Mouse (Mus musculus) midbrain, embryonic 16.5 days (tissue): Measurements from ENCODE around the gene Olfr1221. TPM values are rescaled to one million over a fixed set of nuclear protein-coding genes. Genes with fewer than 3 reads are reported as not detected.

Experiments
- ATAC-seq: fragments of 200-750 bp; cut with Nextera tagmentation; 2 replicates; pipeline ENCODE4 v1.8.0; 2017; ENCODE audit warnings: moderate TSS enrichment
- H3K27ac ChIP-seq: fragments of 300-500 bp; sonication (generic); 2 replicates; pipeline ENCODE4 v1.5.1; 2014; ENCODE audit warnings: mild to moderate bottlenecking, low read length, mixed read lengths
- H3K27me3 ChIP-seq: fragments of 300-500 bp; sonication (generic); 2 replicates; pipeline ENCODE4 v1.6.1; 2014; ENCODE audit warnings: low read depth, low read length, mixed read lengths; ENCODE audit not compliant: control insufficient read depth, insufficient read depth
- H3K36me3 ChIP-seq: fragments of 300-500 bp; sonication (generic); 2 replicates; pipeline ENCODE4 v1.6.1; 2014; ENCODE audit warnings: mild to moderate bottlenecking, low read length, moderate library complexity, mixed read lengths; ENCODE audit not compliant: control insufficient read depth, insufficient read depth
- H3K4me1 ChIP-seq: fragments of 300-500 bp; sonication (generic); 2 replicates; pipeline ENCODE4 v1.6.1; 2014; ENCODE audit warnings: mild to moderate bottlenecking, low read length, mixed read lengths; ENCODE audit not compliant: control insufficient read depth, insufficient read depth
- H3K4me2 ChIP-seq: fragments of 300-500 bp; sonication (generic); 2 replicates; pipeline ENCODE4 v1.6.1; 2014; ENCODE audit warnings: mild to moderate bottlenecking, low read length, mixed read lengths
- H3K4me3 ChIP-seq: fragments of 300-500 bp; sonication (generic); 2 replicates; pipeline ENCODE4 v1.5.1; 2014; ENCODE audit warnings: low read depth, mild to moderate bottlenecking, low read length, moderate library complexity, mixed read lengths
- H3K9ac ChIP-seq: fragments of 300-500 bp; sonication (generic); 2 replicates; pipeline ENCODE4 v1.6.1; 2014; ENCODE audit warnings: low read depth, low read length, mixed read lengths
- H3K9me3 ChIP-seq: fragments of 300-500 bp; sonication (generic); replicated peaks from 2 replicates; pipeline ENCODE4 v1.6.1; 2014; ENCODE audit warnings: mild to moderate bottlenecking, low read length, mixed read lengths; ENCODE audit not compliant: control insufficient read depth, poor library complexity, severe bottlenecking
- polyA plus RNA-seq: library from polyadenylated mRNA; unstranded; fragments of >200 nt; fragmentation: Nextera tagmentation; extraction: Ambion mirVana; gene quantifications from 2 replicates; pipeline ENCODE4 v1.2.1, GENCODE M21; 2015

Gene Olfr1221
- polyA plus RNA-seq, 1 experiment from 2014 or later: not detected

- H3K27ac ChIP-seq: no peak overlapping the region
- no peaks in the 10 kb centered on the region for H3K36me3 ChIP-seq
- no peaks in the 10 kb centered on the region for H3K27me3 ChIP-seq
- H3K9me3 ChIP-seq: no peaks in the 10 kb centered on the region
- no peak for ATAC-seq
- H3K4me3 ChIP-seq: no peak overlapping the region
- no peak overlapping the region for H3K9ac ChIP-seq
- no peak overlapping the region for H3K4me2 ChIP-seq
- no peaks in the 10 kb centered on the region for H3K4me1 ChIP-seq
Observed at GRCm38 (mm10) chr2:89081487-89081886, 35.6 kb downstream of the Olfr1221 start.

DNA sequence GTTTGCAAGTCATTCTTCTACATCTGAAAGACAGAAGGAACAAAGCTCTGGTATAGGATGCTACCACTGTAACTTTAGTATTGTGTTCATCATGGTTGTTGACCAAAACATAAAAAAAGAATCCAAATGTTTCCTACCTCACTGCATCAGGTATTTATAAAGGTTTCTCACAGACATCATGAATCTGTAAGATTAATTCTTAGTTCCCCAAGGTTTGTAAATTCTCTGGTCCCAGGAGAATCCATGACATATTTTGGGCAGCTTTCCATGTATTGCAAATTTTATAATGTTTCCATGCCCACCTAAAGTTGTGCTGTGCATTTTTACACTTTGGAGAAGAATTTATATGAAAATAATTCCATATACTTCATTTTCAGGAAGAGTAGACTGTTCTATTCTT lies 56.0 kb downstream of the Olfr1221 start, which contains the start of gene Olfr1218:
TSS of gene Olfr1218 (minus strand) at position 101 of the 400 bp plus-strand sequence.
- ATAC-seq: no peak

More for the DNA sequence above, 56.0 kb downstream of the Olfr1221 start, which contains the start of gene Olfr1218:
- H3K27me3 ChIP-seq: no peaks in the 10 kb centered on the region
- H3K4me2 ChIP-seq: no peak within 1 kb of the TSS
- H3K4me3 ChIP-seq: no peak within 1 kb of the TSS
- no peaks in the 10 kb centered on the region for H3K36me3 ChIP-seq
- no peak within 1 kb of the TSS for H3K9ac ChIP-seq
- no peaks in the 10 kb centered on the region for H3K4me1 ChIP-seq
- no peaks in the 10 kb centered on the region for H3K9me3 ChIP-seq
- H3K27ac ChIP-seq: no peak within 1 kb of the TSS

Other genes with a start within 250 kb of the Olfr1221 start
- not detected in 2 replicates for gene Olfr1208, start 215.0 kb downstream of the Olfr1221 start, polyA plus RNA-seq
- not detected in 2 replicates for gene Olfr1209, start 202.1 kb downstream of the Olfr1221 start, polyA plus RNA-seq
- gene Olfr1211, start 179.2 kb downstream of the Olfr1221 start, polyA plus RNA-seq: not detected in 2 replicates
- gene Olfr1212, start 163.3 kb downstream of the Olfr1221 start, polyA plus RNA-seq: not detected in 2 replicates
- gene Gm13762, start 137.0 kb downstream of the Olfr1221 start, polyA plus RNA-seq: not detected in 2 replicates
- gene Olfr1214, start 124.6 kb downstream of the Olfr1221 start, polyA plus RNA-seq: not detected in 2 replicates
- not detected in 2 replicates for gene Olfr1215, start 110.3 kb downstream of the Olfr1221 start, polyA plus RNA-seq
- gene Olfr1216, start 98.9 kb downstream of the Olfr1221 start, polyA plus RNA-seq: not detected in 2 replicates
- gene Olfr1217, start 85.2 kb downstream of the Olfr1221 start, polyA plus RNA-seq: not detected in 2 replicates
- not detected in 2 replicates for gene Olfr1218, start 56.1 kb downstream of the Olfr1221 start, polyA plus RNA-seq
- gene Olfr1219, start 33.8 kb downstream of the Olfr1221 start, polyA plus RNA-seq: not detected in 2 replicates
- gene Olfr1220, start 10.4 kb downstream of the Olfr1221 start, polyA plus RNA-seq: not detected in 2 replicates
- gene Olfr1222, start 15.8 kb upstream of the Olfr1221 start, polyA plus RNA-seq: not detected in 2 replicates
- not detected in 2 replicates for gene Olfr1223, start 34.3 kb upstream of the Olfr1221 start, polyA plus RNA-seq
- gene Olfr1224-ps1, start 46.8 kb upstream of the Olfr1221 start, polyA plus RNA-seq: not detected in 2 replicates
- not detected in 2 replicates for gene Olfr1225, start 57.4 kb upstream of the Olfr1221 start, polyA plus RNA-seq
- gene Olfr1226, start 82.8 kb upstream of the Olfr1221 start, polyA plus RNA-seq: not detected in 2 replicates
- not detected in 2 replicates for gene Olfr1228, start 136.8 kb upstream of the Olfr1221 start, polyA plus RNA-seq
- gene Olfr1229, start 170.7 kb upstream of the Olfr1221 start, polyA plus RNA-seq: not detected in 2 replicates
- gene Olfr1230, start 180.0 kb upstream of the Olfr1221 start, polyA plus RNA-seq: not detected in 2 replicates
- gene Olfr1231, start 189.8 kb upstream of the Olfr1221 start, polyA plus RNA-seq: not detected in 2 replicates
- not detected in 2 replicates for gene Olfr1232, start 212.4 kb upstream of the Olfr1221 start, polyA plus RNA-seq
- not detected in 2 replicates for gene Olfr1233, start 225.1 kb upstream of the Olfr1221 start, polyA plus RNA-seq
- not detected in 2 replicates for gene Olfr1234, start 247.6 kb upstream of the Olfr1221 start, polyA plus RNA-seq